Comparison of ENCODE assay signal across 33 mouse cellular contexts in genomic region chr7:129312521-129312920, GRCm38 (mm10). TPM values are rescaled to one million over a fixed set of nuclear protein-coding genes. Genes with fewer than 3 reads are reported as not detected.
"Had no signal": no experiment of that assay in that cellular context is flagged by ENCODE, and none has a peak within 500 bp of the region (broad histone marks: within the 10 kb centered on the region; RNA-seq: fewer than 3 reads in every experiment).

No protein-coding gene starts in this region.

- H3K4me1 ChIP-seq: embryonic facial prominence, embryonic 15.5 days had no signal

- H3K27ac ChIP-seq: embryonic facial prominence, embryonic 10.5 days; embryonic facial prominence, embryonic 12.5 days; embryonic facial prominence, embryonic 13.5 days; embryonic facial prominence, embryonic 15.5 days; forebrain, embryonic 10.5 days; forebrain, embryonic 12.5 days; forebrain, embryonic 13.5 days; forebrain, embryonic 15.5 days; gastrocnemius, adult 2 months had no signal

- H3K27me3 ChIP-seq: embryonic facial prominence, embryonic 12.5 days; embryonic facial prominence, embryonic 13.5 days; embryonic facial prominence, embryonic 15.5 days; forebrain, embryonic 13.5 days; forebrain, embryonic 15.5 days had no signal

- H3K9ac ChIP-seq: embryonic facial prominence, embryonic 12.5 days; embryonic facial prominence, embryonic 13.5 days; embryonic facial prominence, embryonic 15.5 days; forebrain, embryonic 12.5 days; forebrain, embryonic 13.5 days; forebrain, embryonic 15.5 days; forebrain, postnatal 0 days had no signal

- ATAC-seq: forebrain, embryonic 13.5 days; forebrain, embryonic 14.5 days; forebrain, embryonic 15.5 days; forebrain, embryonic 16.5 days; forebrain, postnatal 0 days had no signal

- H3K4me3 ChIP-seq: embryonic facial prominence, embryonic 10.5 days; embryonic facial prominence, embryonic 12.5 days; embryonic facial prominence, embryonic 13.5 days; embryonic facial prominence, embryonic 15.5 days; erythroblast, embryonic 14.5 days; forebrain, embryonic 10.5 days; forebrain, embryonic 12.5 days; forebrain, embryonic 13.5 days; forebrain, embryonic 15.5 days; gastrocnemius, adult 2 months had no signal

- H3K9me3 ChIP-seq: embryonic facial prominence, embryonic 10.5 days; embryonic facial prominence, embryonic 12.5 days; embryonic facial prominence, embryonic 13.5 days; embryonic facial prominence, embryonic 15.5 days; forebrain, embryonic 10.5 days; forebrain, embryonic 12.5 days; forebrain, embryonic 13.5 days; forebrain, embryonic 15.5 days had no signal

- DNase-seq: cerebellum, adult 2 months; cerebellum, adult 8-10 months; cerebellum, adult 9-10 months; cerebellum, adult 9-11 months; cerebellum, postnatal 10 days; cerebellum, postnatal 14 days; cerebellum, postnatal 25 days; cerebellum, postnatal 36 days; embryo, embryonic 11 days; forebrain, postnatal 0 days; gastrocnemius, adult 2 months; gastrocnemius, postnatal 10 days; gastrocnemius, postnatal 14 days; gastrocnemius, postnatal 25 days; gastrocnemius, postnatal 36 days; heart, adult 18-20 months had no signal

- H3K4me2 ChIP-seq: embryonic facial prominence, embryonic 12.5 days; embryonic facial prominence, embryonic 13.5 days; embryonic facial prominence, embryonic 15.5 days; forebrain, embryonic 12.5 days; forebrain, embryonic 13.5 days; forebrain, embryonic 15.5 days had no signal

- H3K36me3 ChIP-seq: embryonic facial prominence, embryonic 10.5 days; embryonic facial prominence, embryonic 12.5 days; embryonic facial prominence, embryonic 13.5 days; embryonic facial prominence, embryonic 15.5 days; forebrain, embryonic 10.5 days; forebrain, embryonic 12.5 days; forebrain, embryonic 15.5 days had no signal

RNA-seq across cellular contexts. Expression of gene Plpp4, which starts 55.7 kb away (rescaled TPM):
- total RNA-seq: common myeloid progenitor, adult 5-6 weeks; gastrocnemius, adult 18-20 months; gastrocnemius, adult 2 months; gastrocnemius, adult 8-10 months; gastrocnemius, postnatal 25 days; gastrocnemius, postnatal 36 days; granulocyte monocyte progenitor cell, adult 5-6 weeks; heart, adult 18-20 months; heart, adult 8-10 months had no signal
- polyA plus RNA-seq: erythroblast, embryonic 14.5 days; gonadal fat pad, adult 2 months had no signal
